Mouse (Mus musculus): ENCODE measurements around the gene Cul9. TPM values are rescaled to one million over a fixed set of nuclear protein-coding genes. Genes with fewer than 3 reads are reported as not detected.

Gene Cul9
- polyA plus RNA-seq, 1 experiment = 50.4 TPM

GRCm38 (mm10) chr17:46461347-46461746 lies 84.8 kb downstream of the Cul9 start:
- TF ChIP-seq POLR2A (IDR thresholded peaks at IDR 0.05; ENCODE audit: borderline replicate concordance, extremely low read depth, insufficient read depth, insufficient read length, poor library complexity, severe bottlenecking) = no peak
- no peak for DNase-seq (ENCODE audit: low read depth)

GRCm38 (mm10) chr17:46460673-46461072 lies 85.5 kb downstream of the Cul9 start:
- no peak for DNase-seq (ENCODE audit: low read depth)
- TF ChIP-seq CTCF (IDR thresholded peaks at IDR 0.05; ENCODE audit: borderline replicate concordance, extremely low read depth, insufficient read depth, insufficient read length) (no peak), POLR2A (IDR thresholded peaks at IDR 0.05; ENCODE audit: borderline replicate concordance, extremely low read depth, insufficient read depth, insufficient read length, poor library complexity, severe bottlenecking) (no peak)

- DNase-seq (ENCODE audit: low read depth) = no peak
- TF ChIP-seq CTCF (IDR thresholded peaks at IDR 0.05; ENCODE audit: borderline replicate concordance, extremely low read depth, insufficient read depth, insufficient read length) (no peak), POLR2A (IDR thresholded peaks at IDR 0.05; ENCODE audit: borderline replicate concordance, extremely low read depth, insufficient read depth, insufficient read length, poor library complexity, severe bottlenecking) (no peak)
Measured at GRCm38 (mm10) chr17:46458439-46458838, 87.7 kb downstream of the Cul9 start.

GRCm38 (mm10) chr17:46457791-46458190 lies 88.4 kb downstream of the Cul9 start:
- DNase-seq (ENCODE audit: low read depth) = peak; percentile 56

GRCm38 (mm10) chr17:46455110-46455691 lies 91.0 kb downstream of the Cul9 start:
- DNase-seq (ENCODE audit: low read depth) = peak; percentile 67
- TF ChIP-seq POLR2A (IDR thresholded peaks at IDR 0.05; ENCODE audit: borderline replicate concordance, extremely low read depth, insufficient read depth, insufficient read length, poor library complexity, severe bottlenecking) = no peak

More at GRCm38 (mm10) chr17:46457791-46458190, 88.4 kb downstream of the Cul9 start:
- TF ChIP-seq POLR2A (IDR thresholded peaks at IDR 0.05; ENCODE audit: borderline replicate concordance, extremely low read depth, insufficient read depth, insufficient read length, poor library complexity, severe bottlenecking) = no peak
- TF ChIP-seq CTCF (IDR thresholded peaks at IDR 0.05; ENCODE audit: borderline replicate concordance, extremely low read depth, insufficient read depth, insufficient read length) = peak; percentile 54; the same call in 1 of the 2 replicates

- TF ChIP-seq POLR2A (IDR thresholded peaks at IDR 0.05; ENCODE audit: borderline replicate concordance, extremely low read depth, insufficient read depth, insufficient read length, poor library complexity, severe bottlenecking) = no peak
- no peak for TF ChIP-seq CTCF (IDR thresholded peaks at IDR 0.05; ENCODE audit: borderline replicate concordance, extremely low read depth, insufficient read depth, insufficient read length)
- peak; percentile 62 for DNase-seq (ENCODE audit: low read depth)
Measured at GRCm38 (mm10) chr17:46454539-46454938, 91.6 kb downstream of the Cul9 start.

- DNase-seq (ENCODE audit: low read depth) = peak; percentile 60
Measured at GRCm38 (mm10) chr17:46453970-46454411, 92.2 kb downstream of the Cul9 start.

GRCm38 (mm10) chr17:46453302-46453948 lies 92.8 kb downstream of the Cul9 start:
- TF ChIP-seq POLR2A (IDR thresholded peaks at IDR 0.05; ENCODE audit: borderline replicate concordance, extremely low read depth, insufficient read depth, insufficient read length, poor library complexity, severe bottlenecking) (no peak), CTCF (IDR thresholded peaks at IDR 0.05; ENCODE audit: borderline replicate concordance, extremely low read depth, insufficient read depth, insufficient read length) (no peak)
- DNase-seq (ENCODE audit: low read depth) = no peak

More at GRCm38 (mm10) chr17:46453970-46454411, 92.2 kb downstream of the Cul9 start:
- no peak for TF ChIP-seq POLR2A (IDR thresholded peaks at IDR 0.05; ENCODE audit: borderline replicate concordance, extremely low read depth, insufficient read depth, insufficient read length, poor library complexity, severe bottlenecking)
- peak; percentile 12; the same call in 1 of the 2 replicates for TF ChIP-seq CTCF (IDR thresholded peaks at IDR 0.05; ENCODE audit: borderline replicate concordance, extremely low read depth, insufficient read depth, insufficient read length)

- DNase-seq (ENCODE audit: low read depth) = no peak
- TF ChIP-seq POLR2A (IDR thresholded peaks at IDR 0.05; ENCODE audit: borderline replicate concordance, extremely low read depth, insufficient read depth, insufficient read length, poor library complexity, severe bottlenecking) = no peak
- no peak for TF ChIP-seq CTCF (IDR thresholded peaks at IDR 0.05; ENCODE audit: borderline replicate concordance, extremely low read depth, insufficient read depth, insufficient read length)
Measured at GRCm38 (mm10) chr17:46452683-46453082, 93.5 kb downstream of the Cul9 start.

Other genes starting within 250 kb of the Cul9 start
- 93.3 and 114 TPM in 2 replicates for gene Dlk2, start 249.0 kb downstream of the Cul9 start, polyA plus RNA-seq (2012; rRNA removed)
- gene Abcc10, start 218.0 kb downstream of the Cul9 start, polyA plus RNA-seq (2012; rRNA removed) = 17.5 and 20.9 TPM in 2 replicates
- gene Zfp318, start 162.7 kb downstream of the Cul9 start, polyA plus RNA-seq (2012; rRNA removed) = 28.3 and 39.7 TPM in 2 replicates
- 8.2 and 11.3 TPM in 2 replicates for gene Crip3, start 117.5 kb downstream of the Cul9 start, polyA plus RNA-seq (2012; rRNA removed)
- 0.07 and 0.09 TPM in 2 replicates for gene Slc22a7, start 107.9 kb downstream of the Cul9 start, polyA plus RNA-seq (2012; rRNA removed)
- gene Ttbk1, start 58.7 kb downstream of the Cul9 start, polyA plus RNA-seq (2012; rRNA removed) = 22.1 and 35.4 TPM in 2 replicates
- gene Dnph1, start 49.7 kb downstream of the Cul9 start, polyA plus RNA-seq (2012; rRNA removed) = 17.6 and 25.7 TPM in 2 replicates
- 83.2 and 87.6 TPM in 2 replicates for gene Srf, start 9.8 kb upstream of the Cul9 start, polyA plus RNA-seq (2012; rRNA removed)
- gene Ptk7, start 83.1 kb upstream of the Cul9 start, polyA plus RNA-seq (2012; rRNA removed) = 22.9 and 38.7 TPM in 2 replicates
- gene Klc4, start 99.6 kb upstream of the Cul9 start, polyA plus RNA-seq (2012; rRNA removed) = 30.0 and 34.5 TPM in 2 replicates
- gene Mrpl2, start 99.8 kb upstream of the Cul9 start, polyA plus RNA-seq (2012; rRNA removed) = 47.2 and 53.1 TPM in 2 replicates
- 69.4 and 88.5 TPM in 2 replicates for gene Cul7, start 103.9 kb upstream of the Cul9 start, polyA plus RNA-seq (2012; rRNA removed)
- 36.7 and 37.2 TPM in 2 replicates for gene Rrp36, start 128.0 kb upstream of the Cul9 start, polyA plus RNA-seq (2012; rRNA removed)
- gene Mea1, start 132.4 kb upstream of the Cul9 start, polyA plus RNA-seq (2012; rRNA removed) = 141 and 144 TPM in 2 replicates
- 169 and 175 TPM in 2 replicates for gene Klhdc3, start 134.5 kb upstream of the Cul9 start, polyA plus RNA-seq (2012; rRNA removed)
- 112 and 114 TPM in 2 replicates for gene Ppp2r5d, start 158.7 kb upstream of the Cul9 start, polyA plus RNA-seq (2012; rRNA removed)
- 46.7 and 58.5 TPM in 2 replicates for gene Pex6, start 165.1 kb upstream of the Cul9 start, polyA plus RNA-seq (2012; rRNA removed)
- gene Gnmt, start 182.8 kb upstream of the Cul9 start, polyA plus RNA-seq (2012; rRNA removed) = 1.5 and 2.4 TPM in 2 replicates
- 55.2 and 55.9 TPM in 2 replicates for gene Cnpy3, start 205.8 kb upstream of the Cul9 start, polyA plus RNA-seq (2012; rRNA removed)
- gene Ptcra, start 217.3 kb upstream of the Cul9 start, polyA plus RNA-seq (2012; rRNA removed) = 0.08 and 0.11 TPM in 2 replicates
- 56.6 and 101 TPM in 2 replicates for gene 2310039H08Rik, start 226.2 kb upstream of the Cul9 start, polyA plus RNA-seq (2012; rRNA removed)
- gene Rpl7l1, start 236.3 kb upstream of the Cul9 start, polyA plus RNA-seq (2012; rRNA removed) = 63.2 and 68.7 TPM in 2 replicates

Data from brain, embryonic 14.5 days (tissue).